Mouse (Mus musculus): ENCODE data around the gene Rfc5.
"Not testable (repeated sequence)": the region's sequence is repeated elsewhere in the genome, so short reads cannot be mapped to it uniquely, and the experiment has no call there.

The Rfc5 gene

GRCm38 (mm10) chr5:117347011-117347410, 41.8 kb downstream of the Rfc5 start:
- DNase-seq (ENCODE audit: low spot score), result no peak

- no peak for DNase-seq (ENCODE audit: low spot score)
These were observed 42.6 kb downstream of the Rfc5 start for GRCm38 (mm10) chr5:117346281-117346680.

GRCm38 (mm10) chr5:117345432-117345976, 43.3 kb downstream of the Rfc5 start:
- no peak for DNase-seq (ENCODE audit: low spot score)

- not testable (repeated sequence) for DNase-seq (ENCODE audit: low spot score)
These were observed 44.4 kb downstream of the Rfc5 start for GRCm38 (mm10) chr5:117344496-117344895.

DNA sequence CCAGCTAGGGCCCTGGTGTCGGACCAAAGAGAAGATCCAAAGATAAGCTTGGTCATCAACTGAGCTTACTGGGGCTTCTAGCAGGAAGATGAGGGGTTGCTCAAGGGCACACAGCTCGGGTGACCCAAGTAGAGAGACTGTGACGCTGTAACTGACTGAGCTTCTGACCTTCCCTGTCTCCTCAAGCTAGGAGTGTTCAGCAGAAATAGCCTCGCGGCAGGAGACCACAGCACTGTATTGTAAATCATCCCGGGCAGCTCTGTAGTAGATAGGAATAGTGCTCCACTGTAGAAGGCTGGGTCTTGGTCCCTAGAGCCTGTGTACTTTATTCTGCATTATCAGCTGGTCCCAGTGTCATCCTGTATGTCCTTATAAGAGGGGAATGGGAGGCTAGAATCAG, 47.0 kb downstream of the Rfc5 start:
- DNase-seq (ENCODE audit: low spot score), result no peak

DNA sequence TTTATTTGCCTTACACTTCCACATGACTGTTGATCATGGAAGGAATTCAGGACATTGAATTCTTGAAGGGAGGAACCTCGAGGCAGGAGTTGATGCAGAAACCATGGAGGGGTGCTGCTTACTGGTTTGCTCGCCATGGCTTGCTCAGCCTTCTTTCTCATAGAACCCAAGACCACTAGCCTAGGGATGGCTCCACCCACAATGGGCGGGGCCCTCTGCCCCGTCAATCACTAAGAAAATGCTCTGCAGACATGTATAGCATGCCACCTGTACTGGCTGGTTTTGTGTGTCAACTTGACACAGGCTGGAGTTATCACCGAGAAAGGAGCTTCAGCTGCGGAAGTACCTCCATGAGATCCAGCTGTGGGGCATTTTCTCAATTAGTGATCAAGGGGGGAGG, 48.8 kb downstream of the Rfc5 start:
- no peak for DNase-seq (ENCODE audit: low spot score)

- DNase-seq (ENCODE audit: low spot score), result no peak
These were observed 50.3 kb downstream of the Rfc5 start for GRCm38 (mm10) chr5:117338503-117338902.

- DNase-seq (ENCODE audit: low spot score), result no peak
These were observed 50.8 kb downstream of the Rfc5 start for GRCm38 (mm10) chr5:117337999-117338398.

DNA sequence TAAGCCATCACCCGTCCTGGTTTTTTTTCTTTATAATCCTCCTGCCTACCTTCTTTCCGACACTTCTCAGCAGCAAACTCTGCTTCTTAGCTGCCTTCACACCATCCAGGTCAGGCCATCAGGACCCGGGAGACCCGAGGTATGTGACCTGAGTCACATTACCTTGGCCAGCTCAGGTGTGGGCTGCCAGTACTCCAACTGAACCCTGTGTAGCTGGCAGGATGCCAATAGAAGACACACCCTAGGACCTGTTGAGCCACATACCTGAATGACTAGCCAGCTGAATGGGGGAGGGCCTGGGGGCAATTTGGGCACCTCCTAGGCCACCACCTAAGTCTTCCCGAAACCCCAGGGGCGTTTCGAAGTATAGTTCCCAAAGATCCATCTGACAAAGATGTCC, 58.4 kb downstream of the Rfc5 start:
- no peak for DNase-seq (ENCODE audit: low spot score)

Measured in MN1 (cell line).